Mouse (Mus musculus) heart, embryonic 16.5 days (tissue): ENCODE results near the gene Aff3. TPM values are rescaled to one million over a fixed set of nuclear protein-coding genes. Genes with fewer than 3 reads are reported as not detected.

Experiments used
- ATAC-seq: fragments of 200-750 bp; cut with Nextera tagmentation; replicated peaks from 2 replicates; pipeline ENCODE4 v1.8.0; 2017; ENCODE audit warnings: moderate number of reproducible peaks; ENCODE audit not compliant: insufficient read depth, low FRiP score; ENCODE audit errors: extremely low read depth
- H3K27ac ChIP-seq: fragments of 300-500 bp; sonication (generic); 2 replicates; pipeline ENCODE4 v1.5.1; 2014; ENCODE audit warnings: mild to moderate bottlenecking, low read length, control low read depth, moderate library complexity
- H3K27me3 ChIP-seq: fragments of 300-500 bp; sonication (generic); 2 replicates; pipeline ENCODE4 v1.6.1; 2014; ENCODE audit warnings: low read length, mixed read lengths; ENCODE audit not compliant: control insufficient read depth, insufficient read depth
- H3K36me3 ChIP-seq: fragments of 300-500 bp; sonication (generic); 2 replicates; pipeline ENCODE4 v1.6.1; 2014; ENCODE audit not compliant: control insufficient read depth, insufficient read depth
- H3K4me1 ChIP-seq: fragments of 300-500 bp; sonication (generic); 2 replicates; pipeline ENCODE4 v1.6.1; 2014; ENCODE audit warnings: low read length, mixed read lengths; ENCODE audit not compliant: control insufficient read depth, insufficient read depth
- H3K4me2 ChIP-seq: fragments of 300-500 bp; sonication (generic); 2 replicates; pipeline ENCODE4 v1.6.1; 2014; ENCODE audit warnings: low read depth, mild to moderate bottlenecking, control low read depth, low read length
- H3K4me3 ChIP-seq: fragments of 300-500 bp; sonication (generic); 2 replicates; pipeline ENCODE4 v1.5.1; 2014; ENCODE audit warnings: mild to moderate bottlenecking, control low read depth, low read length
- H3K9ac ChIP-seq: fragments of 300-500 bp; sonication (generic); 2 replicates; pipeline ENCODE4 v1.6.1; 2014; ENCODE audit warnings: low read length, control low read depth
- H3K9me3 ChIP-seq: fragments of 300-500 bp; sonication (generic); replicated peaks from 2 replicates; pipeline ENCODE4 v1.6.1; 2016; ENCODE audit warnings: low read length; ENCODE audit not compliant: control insufficient read depth
- WGBS: fragments of 180-500 bp; shearing (Covaris S2); extraction: QIAGEN DNeasy Blood & Tissue Kit; methylation state at CpG from one replicate; pipeline ENCODE4 v1.1.7; 2014; 5-methylcytosine and 5-hydroxymethylcytosine counted together
- polyA plus RNA-seq: library from polyadenylated mRNA; unstranded; fragments of >200 nt; fragmentation: Nextera tagmentation; extraction: Ambion mirVana; gene quantifications from 2 replicates; pipeline ENCODE4 v1.2.1, GENCODE M21; 2015

Gene Aff3
- polyA plus RNA-seq, 1 experiment from 2014 or later = 2.2 TPM

DNA sequence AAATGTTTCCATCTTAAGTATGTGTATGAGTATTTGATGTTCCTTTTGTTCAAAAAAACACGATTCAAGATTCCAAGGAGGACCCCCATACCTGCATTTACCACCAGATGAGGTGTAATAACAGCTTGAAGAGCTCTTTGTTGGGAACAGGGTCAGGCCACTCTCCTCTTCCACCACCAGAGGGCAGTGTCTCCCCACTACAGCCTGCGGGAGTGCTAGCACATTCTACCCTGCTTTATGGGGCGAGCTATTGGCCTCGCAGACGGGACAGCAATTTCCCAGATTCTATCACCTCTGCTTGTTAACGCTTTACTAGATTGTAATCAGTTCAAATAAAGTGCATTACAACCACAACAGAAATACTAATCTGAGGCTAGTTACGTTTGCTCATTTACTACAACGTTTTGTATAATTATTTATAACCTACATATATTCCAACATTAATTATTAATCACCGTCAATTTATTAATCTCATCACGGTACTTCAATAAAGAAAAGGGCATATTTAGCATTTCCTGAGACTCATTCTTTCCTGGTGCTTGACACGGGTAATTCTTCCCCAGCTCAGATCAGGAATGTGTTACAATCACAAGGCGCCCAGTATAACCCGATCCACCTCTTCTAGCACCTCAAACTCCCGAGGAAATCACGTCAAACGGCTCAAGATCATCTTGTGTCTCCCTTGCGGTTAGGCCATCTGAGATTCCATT, 479.1 kb downstream of the Aff3 start:
- Histone ChIP-seq H3K27ac (no peak overlapping the region), H3K9me3 (no peaks in the 10 kb centered on the region), H3K27me3 (no peaks in the 10 kb centered on the region), H3K4me2 (no peak overlapping the region), H3K9ac (no peak overlapping the region), H3K36me3 (no peaks in the 10 kb centered on the region), H3K4me3 (no peak overlapping the region), H3K4me1 (no peaks in the 10 kb centered on the region)
- WGBS = 41% methylated on average over 17 of the region's 17 CpGs
- ATAC-seq = no peak; the same call in 1 of the 2 replicates

- Histone ChIP-seq H3K36me3 (no peaks in the 10 kb centered on the region), H3K9me3 (no peaks in the 10 kb centered on the region), H3K9ac (no peak overlapping the region), H3K27me3 (no peaks in the 10 kb centered on the region), H3K4me2 (no peak overlapping the region), H3K27ac (no peak overlapping the region), H3K4me3 (no peak overlapping the region), H3K4me1 (no peaks in the 10 kb centered on the region)
- WGBS = 82% methylated on average over 15 of the region's 15 CpGs
- ATAC-seq = no peak
Observed at GRCm38 (mm10) chr1:38181020-38181550, 483.7 kb downstream of the Aff3 start.

DNA sequence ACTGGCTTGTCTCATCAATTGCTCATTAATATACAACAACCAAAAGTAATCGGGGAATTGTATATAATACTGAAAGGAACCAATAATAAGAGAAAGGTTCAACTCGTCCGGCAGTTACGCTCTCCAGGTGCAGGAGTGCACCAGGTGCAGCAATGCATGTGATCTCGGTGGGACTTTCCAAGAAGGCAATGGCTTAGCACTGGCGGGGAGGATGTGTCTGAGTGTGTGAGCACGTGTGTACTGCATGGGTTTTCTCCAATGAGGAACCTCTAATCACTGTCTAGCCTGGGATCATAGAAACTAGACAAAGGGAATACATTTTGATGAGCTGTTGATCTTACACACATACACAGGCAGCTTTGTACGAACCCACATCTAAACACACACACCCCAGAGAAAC, 485.8 kb downstream of the Aff3 start:
- no peaks in the 10 kb centered on the region for H3K36me3 ChIP-seq
- H3K9ac ChIP-seq = no peak overlapping the region
- no peak overlapping the region for H3K4me3 ChIP-seq
- H3K4me1 ChIP-seq = no peaks in the 10 kb centered on the region
- no peak overlapping the region for H3K27ac ChIP-seq
- WGBS = 91% methylated on average over 8 of the region's 8 CpGs
- H3K27me3 ChIP-seq = no peaks in the 10 kb centered on the region
- no peak for ATAC-seq
- no peaks in the 10 kb centered on the region for H3K9me3 ChIP-seq
- H3K4me2 ChIP-seq = no peak overlapping the region

- no peak overlapping the region for H3K27ac ChIP-seq
- H3K9me3 ChIP-seq = no peaks in the 10 kb centered on the region
- no peak overlapping the region for H3K4me3 ChIP-seq
- H3K9ac ChIP-seq = no peak overlapping the region
- 86% methylated on average over 7 of the region's 7 CpGs for WGBS
- H3K36me3 ChIP-seq = no peaks in the 10 kb centered on the region
- H3K4me2 ChIP-seq = no peak overlapping the region
- ATAC-seq = no peak
- H3K4me1 ChIP-seq = no peaks in the 10 kb centered on the region
- H3K27me3 ChIP-seq = no peaks in the 10 kb centered on the region
Observed at GRCm38 (mm10) chr1:38176077-38176476, 488.7 kb downstream of the Aff3 start.

GRCm38 (mm10) chr1:38171874-38172273, 492.9 kb downstream of the Aff3 start:
- H3K4me3 ChIP-seq = no peak overlapping the region
- no peak overlapping the region for H3K9ac ChIP-seq
- no peaks in the 10 kb centered on the region for H3K9me3 ChIP-seq
- H3K4me1 ChIP-seq = no peaks in the 10 kb centered on the region
- no peaks in the 10 kb centered on the region for H3K36me3 ChIP-seq
- no peak overlapping the region for H3K4me2 ChIP-seq
- 78% methylated on average over 4 of the region's 4 CpGs for WGBS
- no peaks in the 10 kb centered on the region for H3K27me3 ChIP-seq
- no peak overlapping the region for H3K27ac ChIP-seq
- no peak for ATAC-seq

DNA sequence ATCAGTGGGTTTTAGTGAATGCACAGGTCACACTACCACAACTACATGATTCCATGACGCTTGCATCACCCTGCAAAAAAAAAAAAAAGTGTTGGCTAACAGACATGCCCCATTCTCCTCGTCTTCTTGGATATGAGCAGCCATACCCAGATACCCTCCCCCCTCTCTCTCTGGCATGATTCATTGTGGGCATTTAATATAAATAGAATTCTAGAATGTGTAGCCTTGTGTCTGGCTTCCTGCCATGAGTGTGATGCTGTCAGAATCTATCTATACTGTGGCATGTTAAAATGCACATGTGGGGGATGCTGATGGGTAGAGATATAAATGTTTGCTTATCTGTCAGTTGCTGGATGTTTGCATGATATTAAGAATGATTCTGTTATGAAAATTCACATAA, 499.1 kb downstream of the Aff3 start:
- no peak overlapping the region for H3K4me3 ChIP-seq
- no peak overlapping the region for H3K9ac ChIP-seq
- no peaks in the 10 kb centered on the region for H3K36me3 ChIP-seq
- WGBS = 44% methylated on average over 2 of the region's 2 CpGs
- ATAC-seq = no peak
- H3K27ac ChIP-seq = no peak overlapping the region
- no peaks in the 10 kb centered on the region for H3K4me1 ChIP-seq
- no peaks in the 10 kb centered on the region for H3K27me3 ChIP-seq
- no peaks in the 10 kb centered on the region for H3K9me3 ChIP-seq
- H3K4me2 ChIP-seq = no peak overlapping the region

GRCm38 (mm10) chr1:38150086-38150485, 514.7 kb downstream of the Aff3 start:
- WGBS = 81% methylated on average over 5 of the region's 5 CpGs
- ATAC-seq = no peak
- no peaks in the 10 kb centered on the region for H3K9me3 ChIP-seq

GRCm38 (mm10) chr1:38146008-38146407, 518.7 kb downstream of the Aff3 start:
- no peaks in the 10 kb centered on the region for H3K27me3 ChIP-seq
- no peak overlapping the region for H3K9ac ChIP-seq
- no peaks in the 10 kb centered on the region for H3K36me3 ChIP-seq
- H3K4me1 ChIP-seq = no peaks in the 10 kb centered on the region
- no peak for ATAC-seq
- no peak overlapping the region for H3K4me3 ChIP-seq
- no peaks in the 10 kb centered on the region for H3K9me3 ChIP-seq
- 87% methylated on average over 4 of the region's 4 CpGs for WGBS
- H3K4me2 ChIP-seq = no peak overlapping the region
- H3K27ac ChIP-seq = no peak overlapping the region

More at GRCm38 (mm10) chr1:38150086-38150485, 514.7 kb downstream of the Aff3 start:
- H3K27ac ChIP-seq = no peak overlapping the region
- no peaks in the 10 kb centered on the region for H3K27me3 ChIP-seq
- H3K9ac ChIP-seq = no peak overlapping the region
- H3K36me3 ChIP-seq = no peaks in the 10 kb centered on the region
- H3K4me1 ChIP-seq = no peaks in the 10 kb centered on the region
- no peak overlapping the region for H3K4me2 ChIP-seq
- no peak overlapping the region for H3K4me3 ChIP-seq

DNA sequence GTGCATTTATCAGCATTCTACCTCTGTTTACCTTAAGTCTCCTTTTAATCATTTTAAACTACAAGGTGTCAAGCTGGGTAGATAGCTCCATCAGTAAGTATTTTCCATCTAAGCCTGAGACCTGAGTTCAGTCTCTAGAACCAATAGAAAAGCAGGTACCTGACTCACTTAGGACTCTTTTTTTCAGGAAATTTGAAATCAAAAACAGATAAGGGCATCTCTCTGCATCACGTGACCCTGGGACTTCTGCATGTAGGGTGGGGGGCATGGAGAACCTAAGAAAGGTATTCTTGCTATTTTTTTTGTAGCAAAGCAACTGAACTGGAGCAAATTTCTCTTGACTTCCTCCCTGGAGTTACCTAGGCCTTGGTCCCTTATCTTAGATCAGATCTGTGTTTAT, 523.4 kb downstream of the Aff3 start:
- no peak for ATAC-seq
- no peak overlapping the region for H3K4me2 ChIP-seq
- H3K9me3 ChIP-seq = no peaks in the 10 kb centered on the region
- H3K36me3 ChIP-seq = no peaks in the 10 kb centered on the region
- no peak overlapping the region for H3K9ac ChIP-seq
- H3K27me3 ChIP-seq = no peaks in the 10 kb centered on the region
- no peak overlapping the region for H3K27ac ChIP-seq
- H3K4me3 ChIP-seq = no peak overlapping the region
- WGBS = 76% methylated on average over 1 of the region's 1 CpGs
- no peaks in the 10 kb centered on the region for H3K4me1 ChIP-seq
